Mouse (Mus musculus) v-Abl transformed pro-B cells (cell line): ENCODE data around the gene Obox1.
"Not testable (repeated sequence)": the region's sequence is repeated elsewhere in the genome, so short reads cannot be mapped to it uniquely, and the experiment has no call there.

Experiments
- in situ Hi-C, 2 experiments: fragments of 400-800 bp; cut with MboI; formaldehyde crosslinking; loops; one replicate each; pipeline ENCODE4 v1.15.1; 2025; ENCODE audit not compliant: unreplicated experiment in 2 of 2

Obox1 gene

DNA sequence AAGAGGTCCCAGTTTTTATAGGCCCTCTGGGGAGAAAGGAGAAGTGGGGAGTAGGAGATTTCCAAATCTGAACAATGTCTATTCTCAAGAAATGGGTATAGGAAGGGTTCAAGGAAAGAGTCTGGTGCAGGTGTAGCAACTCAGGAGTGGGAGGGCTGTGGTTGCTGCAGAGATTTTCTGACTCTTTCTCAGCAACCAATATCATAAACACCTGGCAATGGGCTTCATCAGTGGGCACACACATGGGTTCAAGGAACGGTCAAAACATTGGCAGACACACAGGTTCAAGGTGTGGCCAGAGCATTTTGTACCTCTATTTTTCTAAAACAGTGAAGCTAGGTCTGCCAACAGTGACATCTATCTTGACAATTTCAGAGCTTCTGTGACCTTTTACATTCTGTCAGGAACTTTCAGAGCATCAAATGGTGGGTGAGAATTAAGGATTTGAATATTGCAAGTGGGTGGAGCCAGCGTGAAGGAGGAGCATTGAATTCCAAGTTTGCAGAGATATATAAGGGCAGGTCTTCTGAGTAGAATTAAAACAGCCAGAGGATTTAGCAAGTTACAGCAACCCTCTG lies at the start of gene Obox1, which contains the start of gene Obox2:
Gene Obox1 (plus strand): TSS at position 528 of the 578 bp plus-strand sequence.
Gene Obox2 (plus strand): TSS at position 301 of the 578 bp plus-strand sequence.
- in situ Hi-C loops: not testable (repeated sequence)

- in situ Hi-C loops: loop anchor here in 1 of 2 experiments (10.0 kb wide), 1 partner anchor 155 kb away; no protein-coding TSS in a partner anchor
Measured at GRCm38 (mm10) chr7:15399147-15399874, 10.6 kb downstream of the Obox1 start.

- in situ Hi-C loops: not testable (repeated sequence)
Measured at GRCm38 (mm10) chr7:15406816-15407215, 18.1 kb downstream of the Obox1 start.

DNA sequence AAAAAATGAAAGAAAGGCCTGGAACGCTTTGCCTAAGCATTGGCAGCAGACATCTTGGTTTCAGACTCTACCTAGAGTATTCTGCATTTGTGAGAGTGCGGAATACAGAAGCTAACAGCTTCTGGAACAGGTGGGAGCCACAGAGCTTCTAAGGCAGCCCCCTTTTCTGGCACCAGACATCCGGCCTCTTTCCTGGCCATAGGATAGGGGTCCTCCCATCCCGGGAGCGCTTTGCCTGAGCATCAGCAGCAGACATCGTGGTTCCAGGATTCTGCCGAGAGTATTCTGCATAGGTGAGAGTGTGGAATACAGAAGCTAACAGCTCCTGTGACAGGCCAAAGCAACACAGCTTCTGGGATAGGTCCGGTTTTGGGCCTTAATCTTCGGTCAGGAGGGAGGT lies 29.3 kb downstream of the Obox1 start:
- in situ Hi-C loops: not testable (repeated sequence)

GRCm38 (mm10) chr7:15425537-15425936 lies 36.8 kb downstream of the Obox1 start:
- in situ Hi-C loops: not testable (repeated sequence)

DNA sequence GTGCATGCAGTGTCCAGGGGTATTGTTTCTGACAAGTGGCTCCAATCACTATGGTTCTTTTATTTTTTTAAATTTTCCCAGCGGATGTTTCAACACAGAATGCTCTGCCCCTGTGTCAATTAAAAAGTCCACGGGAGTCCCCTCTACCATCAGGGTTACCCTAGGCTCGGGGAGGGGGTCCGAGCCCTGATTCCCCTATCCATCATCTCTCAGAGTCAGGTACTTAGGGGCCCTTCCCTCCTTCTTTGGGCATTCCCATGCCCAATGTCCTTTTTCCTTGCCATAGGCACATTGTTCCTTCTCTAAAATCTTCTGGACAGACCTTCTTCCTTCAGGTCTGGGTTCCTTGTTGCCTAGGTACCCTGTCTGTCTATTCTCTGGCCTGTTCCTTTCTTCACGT lies 120.7 kb downstream of the Obox1 start:
- in situ Hi-C loops: not testable (repeated sequence)
